Mouse (Mus musculus) liver, postnatal 0 days (tissue): ENCODE data around the gene Llgl2. TPM values are rescaled to one million over a fixed set of nuclear protein-coding genes. Genes with fewer than 3 reads are reported as not detected.
A peak's percentile ranks its signal among the peaks of the same experiment; 100 is the strongest.

Source experiments
- ATAC-seq: fragments of 200-750 bp; cut with Nextera tagmentation; 2 replicates; pipeline ENCODE4 v1.8.0; 2017; ENCODE audit warnings: mild to moderate bottlenecking, moderate library complexity
- DNase-seq: peaks from one replicate; pipeline ENCODE4 v3.0.0-alpha.2; 2016
- H3K27ac ChIP-seq: fragments of 300-500 bp; sonication (generic); 2 replicates; pipeline ENCODE4 v1.5.1; 2014; ENCODE audit warnings: antibody characterized with exemption, moderate library complexity, mild to moderate bottlenecking, low read depth
- H3K27me3 ChIP-seq: fragments of 300-500 bp; sonication (generic); 2 replicates; pipeline ENCODE4 v1.6.1; 2014; ENCODE audit warnings: low read length, control low read depth, mixed read lengths; ENCODE audit not compliant: insufficient read depth
- H3K36me3 ChIP-seq: fragments of 300-500 bp; sonication (generic); replicated peaks from 2 replicates; pipeline ENCODE4 v1.6.1; 2014; ENCODE audit warnings: mild to moderate bottlenecking, control low read depth, low read length, moderate library complexity, mixed read lengths; ENCODE audit not compliant: insufficient read depth
- H3K4me1 ChIP-seq: fragments of 300-500 bp; sonication (generic); 2 replicates; pipeline ENCODE4 v1.6.1; 2014; ENCODE audit warnings: antibody characterized with exemption, mild to moderate bottlenecking, control low read depth; ENCODE audit not compliant: insufficient read depth
- H3K4me2 ChIP-seq: fragments of 300-500 bp; sonication (generic); 2 replicates; pipeline ENCODE4 v1.6.1; 2014; ENCODE audit warnings: low read depth, mild to moderate bottlenecking, low read length, moderate library complexity, mixed read lengths
- H3K4me3 ChIP-seq: fragments of 300-500 bp; sonication (generic); 2 replicates; pipeline ENCODE4 v1.5.1; 2014; ENCODE audit warnings: low read depth, low read length
- H3K9ac ChIP-seq: fragments of 300-500 bp; sonication (generic); replicated peaks from 2 replicates; pipeline ENCODE4 v1.6.1; 2014; ENCODE audit warnings: mild to moderate bottlenecking, moderate library complexity
- H3K9me3 ChIP-seq: fragments of 300-500 bp; sonication (generic); 2 replicates; pipeline ENCODE4 v1.6.1; 2016; ENCODE audit warnings: mild to moderate bottlenecking, control low read depth, low read length, mixed read lengths
- CTCF ChIP-seq: sonication (generic); IDR thresholded peaks from 2 replicates; pipeline ENCODE4 v1.5.1; 2016; ENCODE audit warnings: antibody characterized with exemption, low read depth
- EP300 ChIP-seq: IDR thresholded peaks from 2 replicates; pipeline ENCODE4 v1.6.1; 2016; ENCODE audit warnings: antibody characterized with exemption, low read depth, mild to moderate bottlenecking
- WGBS: fragments of 180-500 bp; shearing (Covaris S2); extraction: QIAGEN DNeasy Blood & Tissue Kit; methylation state at CpG from one replicate; pipeline ENCODE4 v1.1.7; 2014; ENCODE audit not compliant: insufficient replicate concordance; 5-methylcytosine and 5-hydroxymethylcytosine counted together
- polyA plus RNA-seq: library from polyadenylated mRNA; unstranded; fragments of >200 nt; fragmentation: Nextera tagmentation; extraction: Ambion mirVana; gene quantifications from 2 replicates; pipeline ENCODE4 v1.2.1, GENCODE M21; 2015

Llgl2 gene
- polyA plus RNA-seq, 1 experiment from 2014 or later = 15.1 TPM

DNA sequence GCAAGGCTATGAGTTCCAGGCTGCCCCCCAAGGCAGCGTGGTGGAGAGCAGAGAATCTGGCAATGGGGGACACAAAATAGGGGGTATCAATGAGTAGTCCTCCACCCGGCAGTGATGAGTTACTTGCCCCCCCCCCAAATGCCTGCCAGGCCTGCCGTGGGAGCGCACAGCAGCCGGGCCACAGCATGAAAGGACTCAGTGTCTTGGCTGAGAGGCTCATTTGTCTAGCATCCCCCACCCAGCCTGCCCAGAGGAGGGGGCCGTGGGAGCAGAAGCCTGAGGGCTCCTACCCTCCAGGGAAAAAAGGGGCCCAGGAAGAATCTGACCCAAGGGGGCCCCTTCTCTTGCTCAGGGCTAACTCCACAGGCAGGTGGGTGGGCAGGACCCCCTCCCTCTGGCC is 16.5 kb upstream of the Llgl2 start:
- ATAC-seq = no peak
- Histone ChIP-seq H3K27ac (no peak overlapping the region), H3K36me3 (peaks cover 19% of the 10 kb centered on the region; the same call in 1 of the 2 replicates), H3K4me1 (peaks cover 29% of the 10 kb centered on the region), H3K9me3 (no peaks in the 10 kb centered on the region), H3K27me3 (no peaks in the 10 kb centered on the region), H3K9ac (no peak overlapping the region), H3K4me3 (no peak overlapping the region), H3K4me2 (no peak overlapping the region)
- TF ChIP-seq CTCF = no peak
- no peak for TF ChIP-seq EP300
- WGBS = 89% methylated on average over 6 of the region's 6 CpGs
- no peak for DNase-seq

DNA sequence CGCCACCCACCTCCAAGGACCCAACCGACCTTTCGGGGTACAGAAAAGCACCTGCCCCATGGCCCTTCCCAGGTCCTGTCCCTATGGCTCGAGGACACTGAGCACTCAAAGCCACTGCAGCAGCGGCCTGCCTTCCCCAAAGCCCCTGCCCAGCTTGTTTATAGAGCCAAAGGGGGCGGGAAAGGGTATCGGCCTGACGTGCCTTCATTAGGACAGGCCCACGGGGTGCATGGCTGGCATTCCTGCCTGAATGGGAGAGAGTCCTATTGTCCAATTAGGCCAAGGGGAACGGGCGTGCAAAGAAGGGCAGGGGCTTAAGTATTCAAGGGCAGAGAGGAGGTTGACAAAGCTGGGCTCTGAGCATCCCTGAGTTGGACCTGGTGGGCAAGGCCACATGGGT is 15.9 kb upstream of the Llgl2 start:
- no peak overlapping the region for H3K9ac ChIP-seq
- no peak overlapping the region for H3K27ac ChIP-seq
- no peak for ATAC-seq

DNA sequence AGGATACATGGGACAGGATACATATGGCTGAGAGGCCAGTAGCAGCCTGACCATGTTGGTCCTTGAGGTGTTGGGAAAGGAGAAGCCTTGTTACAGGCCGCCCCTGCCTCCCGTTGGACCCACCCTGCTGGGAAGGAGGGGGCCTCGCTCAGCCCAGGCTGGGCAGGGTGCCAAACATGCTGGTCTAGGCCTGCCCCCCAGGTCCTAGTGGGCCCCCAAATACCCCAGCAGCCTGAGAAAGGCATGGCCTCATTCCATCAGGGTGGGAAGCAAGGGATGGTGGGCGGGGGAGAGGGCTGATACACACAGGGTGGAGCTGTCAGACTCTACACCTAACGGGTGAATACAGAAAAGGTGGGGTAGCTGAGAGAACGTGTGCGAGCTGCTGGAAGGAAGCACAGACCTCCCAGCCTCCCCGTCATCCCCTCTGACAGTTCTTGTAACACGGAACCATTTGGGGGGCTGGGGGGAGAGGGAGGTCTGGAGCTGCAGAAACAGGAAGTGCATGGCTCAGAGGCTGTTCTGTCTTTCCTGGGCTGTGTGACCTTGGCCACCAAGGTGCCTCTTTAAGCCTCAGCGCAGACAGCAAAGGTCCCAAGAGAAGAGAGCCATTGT is 15.0 kb upstream of the Llgl2 start:
- WGBS = 41% methylated on average over 10 of the region's 10 CpGs
- DNase-seq (no peak), ATAC-seq (no peak)
- Histone ChIP-seq H3K9ac (peak overlapping the region; percentile 34; the same call in 1 of the 2 replicates), H3K27ac (peak overlapping the region; percentile 16; the same call in 1 of the 2 replicates), H3K4me2 (peak overlapping the region; percentile 23; the same call in 1 of the 2 replicates), H3K4me3 (no peak overlapping the region), H3K27me3 (no peaks in the 10 kb centered on the region), H3K9me3 (no peaks in the 10 kb centered on the region), H3K4me1 (peaks cover 38% of the 10 kb centered on the region), H3K36me3 (peaks cover 5% of the 10 kb centered on the region; the same call in 1 of the 2 replicates)
- no peak for TF ChIP-seq CTCF
- no peak for TF ChIP-seq EP300

More for the DNA sequence above, 15.9 kb upstream of the Llgl2 start:
- Histone ChIP-seq H3K4me3 (no peak overlapping the region), H3K4me1 (peaks cover 36% of the 10 kb centered on the region), H3K4me2 (no peak overlapping the region), H3K27me3 (no peaks in the 10 kb centered on the region), H3K36me3 (peaks cover 14% of the 10 kb centered on the region; the same call in 1 of the 2 replicates), H3K9me3 (no peaks in the 10 kb centered on the region)
- WGBS = 79% methylated on average over 11 of the region's 11 CpGs
- TF ChIP-seq EP300 = no peak
- TF ChIP-seq CTCF = no peak
- DNase-seq = no peak

DNA sequence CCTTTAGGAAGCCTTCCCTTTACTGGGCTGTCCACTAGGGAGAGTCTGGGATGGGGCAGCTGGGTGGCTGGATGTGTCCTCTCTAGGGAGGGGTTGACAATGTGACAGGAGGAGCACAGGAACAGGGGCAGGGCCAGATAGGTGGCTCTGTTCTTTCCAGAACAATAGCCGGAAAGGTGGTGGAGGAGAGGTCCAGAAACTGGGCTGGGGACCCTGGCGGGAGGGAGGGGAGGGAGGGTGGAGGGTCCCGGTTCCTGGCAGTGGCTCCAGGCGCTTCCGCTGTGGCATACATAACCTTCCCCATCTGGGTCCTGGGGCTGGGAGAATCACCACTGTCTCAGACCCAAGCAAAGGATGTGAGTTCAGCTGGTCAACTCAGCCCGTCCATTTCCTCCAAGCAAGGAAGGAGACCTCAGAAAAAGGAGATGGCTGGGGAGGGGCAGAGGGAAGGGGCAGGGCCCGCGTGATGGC is 14.5 kb upstream of the Llgl2 start:
- Histone ChIP-seq H3K36me3 (peaks cover 5% of the 10 kb centered on the region; the same call in 1 of the 2 replicates), H3K9ac (peak overlapping the region; percentile 34; the same call in 1 of the 2 replicates), H3K4me1 (peaks cover 42% of the 10 kb centered on the region), H3K27ac (peak overlapping the region; percentile 82), H3K4me3 (no peak overlapping the region), H3K4me2 (peak overlapping the region; percentile 62; the same call in 1 of the 2 replicates), H3K27me3 (no peaks in the 10 kb centered on the region), H3K9me3 (no peaks in the 10 kb centered on the region)
- whole genome bisulfite sequencing = 61% methylated on average over 8 of the region's 8 CpGs
- no peak for TF ChIP-seq EP300
- 0 out of 2 replicates have a peak, but pooled peaks have one; percentile 8 for TF ChIP-seq CTCF
- ATAC-seq (no peak), DNase-seq (peak; percentile 46)

DNA sequence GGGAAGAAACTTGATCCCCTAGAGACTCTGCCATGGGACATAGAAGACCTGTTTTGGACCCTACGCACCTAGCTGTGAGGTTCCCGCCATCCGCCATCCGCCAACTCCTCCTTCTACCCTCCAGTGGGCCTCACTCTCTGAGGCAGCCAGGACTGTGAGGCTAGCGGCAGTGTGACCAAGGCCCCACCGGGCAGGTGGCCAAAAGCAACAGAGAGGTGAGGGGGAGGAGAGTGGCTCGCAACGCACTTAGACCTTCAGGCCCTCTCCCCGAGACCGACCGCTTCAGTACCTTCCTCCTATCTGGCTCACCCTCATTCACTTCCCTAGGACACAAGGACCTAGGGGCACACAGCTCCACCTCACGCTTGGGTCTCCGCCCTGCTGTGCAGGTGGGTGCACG is 13.5 kb upstream of the Llgl2 start:
- Histone ChIP-seq H3K9ac (peak overlapping the region; percentile 54), H3K27me3 (no peaks in the 10 kb centered on the region), H3K4me2 (peak overlapping the region; percentile 62), H3K4me1 (peaks cover 47% of the 10 kb centered on the region), H3K4me3 (peak overlapping the region; percentile 15; the same call in 1 of the 2 replicates), H3K27ac (peak overlapping the region; percentile 82), H3K36me3 (no peaks in the 10 kb centered on the region; the same call in 1 of the 2 replicates), H3K9me3 (no peaks in the 10 kb centered on the region)
- peak; percentile 25; the same call in 1 of the 2 replicates for ATAC-seq
- DNase-seq = peak; percentile 81
- 61% methylated on average over 14 of the region's 14 CpGs for WGBS
- no peak for TF ChIP-seq CTCF

DNA sequence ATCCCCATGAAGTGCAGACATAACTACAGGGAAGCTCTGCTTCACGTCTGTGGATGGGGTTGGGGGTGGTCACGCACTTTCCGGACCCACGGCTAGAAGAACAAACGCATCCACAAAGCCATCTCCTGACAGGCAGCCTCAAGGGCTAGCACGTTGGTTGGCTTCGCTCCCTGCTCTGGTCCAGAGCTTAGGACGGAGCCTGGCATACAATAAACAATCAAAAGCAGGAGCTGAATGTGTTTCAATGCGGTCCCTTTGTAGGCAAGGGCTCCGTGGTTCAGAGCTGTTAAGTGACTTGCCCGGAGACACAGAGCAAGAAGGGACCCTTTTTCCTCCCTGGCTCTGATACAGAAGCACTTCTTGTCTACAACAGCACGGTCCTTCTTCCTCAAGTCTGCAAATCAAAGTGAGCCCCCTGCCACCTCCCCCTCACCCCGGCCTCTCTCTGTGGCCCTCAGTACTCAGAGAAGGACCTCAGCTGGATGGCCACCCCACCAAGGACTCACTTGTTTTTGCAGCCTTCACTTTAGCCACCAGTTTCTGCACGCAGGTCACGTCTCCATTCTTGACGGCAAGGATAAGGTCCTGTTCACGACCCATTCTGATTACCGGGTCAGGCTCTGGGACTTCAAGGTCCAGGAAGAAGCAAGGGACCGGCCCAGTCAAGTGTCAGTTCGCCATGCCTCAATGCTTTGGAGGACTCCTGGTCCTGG is 12.3 kb upstream of the Llgl2 start:
- ATAC-seq (no peak), DNase-seq (no peak)
- no peak overlapping the region for H3K9ac ChIP-seq
- no peaks in the 10 kb centered on the region for H3K9me3 ChIP-seq
- H3K4me2 ChIP-seq = peak overlapping the region; percentile 96
- peaks cover 50% of the 10 kb centered on the region for H3K4me1 ChIP-seq
- no peak for TF ChIP-seq CTCF
- no peak for TF ChIP-seq EP300
- no peaks in the 10 kb centered on the region for H3K36me3 ChIP-seq
- WGBS = 82% methylated on average over 20 of the region's 20 CpGs
- H3K4me3 ChIP-seq = peak overlapping the region; percentile 24; the same call in 1 of the 2 replicates
- no peaks in the 10 kb centered on the region for H3K27me3 ChIP-seq
- H3K27ac ChIP-seq = no peak overlapping the region
